Mouse (Mus musculus): ENCODE results near the gene Slc12a3.

Gene Slc12a3

DNA sequence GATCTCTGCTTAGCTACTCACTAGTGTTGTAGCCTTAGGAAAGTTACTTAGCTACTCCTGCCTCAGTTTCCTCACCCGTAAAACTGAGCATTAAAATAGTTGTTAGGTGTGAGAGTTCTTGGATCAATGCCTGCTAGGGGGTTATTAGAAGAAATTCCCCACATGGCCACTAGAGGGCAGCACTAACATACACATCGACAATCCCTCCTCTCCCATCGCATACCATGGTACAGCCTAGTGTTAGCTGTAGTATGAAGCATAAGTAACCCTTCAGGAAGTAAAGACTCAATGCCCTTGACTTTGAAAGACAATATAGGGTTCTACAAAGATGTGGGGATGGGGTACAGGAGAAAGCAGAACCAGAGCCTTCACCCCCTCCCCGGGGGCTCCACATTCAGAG is 1.7 kb downstream of the Slc12a3 start:
- in situ Hi-C loops (cut with MboI, MseI): loop anchor here (5.0 kb wide), 1 partner anchor 147 kb away; no protein-coding TSS in a partner anchor

DNA sequence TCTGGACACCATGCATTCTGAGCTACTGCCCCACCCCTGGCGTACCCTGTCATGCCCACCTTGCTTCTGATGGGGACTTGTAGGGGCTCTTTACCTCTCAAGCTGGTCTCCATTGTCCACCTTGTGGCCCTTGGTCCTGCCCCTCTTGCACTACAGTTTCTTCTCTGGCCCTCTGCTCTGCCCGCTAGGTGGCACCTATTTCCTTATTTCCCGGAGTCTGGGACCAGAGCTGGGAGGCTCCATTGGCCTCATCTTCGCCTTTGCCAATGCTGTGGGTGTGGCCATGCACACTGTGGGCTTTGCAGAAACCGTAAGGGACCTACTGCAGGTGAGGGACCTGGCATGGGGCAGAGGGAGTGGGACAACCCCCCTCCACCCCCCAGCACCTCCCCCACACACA is 4.3 kb downstream of the Slc12a3 start:
- in situ Hi-C loops (cut with MboI, MseI): loop anchor here (5.0 kb wide), 1 partner anchor 144 kb away; no protein-coding TSS in a partner anchor

DNA sequence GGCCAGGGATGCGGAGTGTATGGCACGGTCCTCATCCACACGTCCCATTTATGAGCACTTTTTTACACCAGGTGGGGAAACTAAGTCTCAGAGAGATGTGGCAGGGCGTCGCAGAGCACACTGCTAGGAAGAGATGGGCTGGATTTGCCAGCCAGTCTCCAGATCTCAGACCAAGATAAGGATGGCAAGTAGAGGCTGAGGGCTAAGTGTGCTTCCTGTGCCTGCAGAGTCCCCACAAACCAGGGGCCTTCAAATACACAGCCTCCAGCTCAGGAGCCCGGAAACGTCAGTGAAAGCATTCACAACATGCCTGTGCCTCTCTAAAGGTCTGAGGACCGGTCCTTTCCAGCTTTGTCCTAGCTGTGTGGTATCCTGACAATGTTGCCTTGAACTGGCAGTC is 8.6 kb downstream of the Slc12a3 start:
- in situ Hi-C loops (cut with MboI, MseI): no loop called here

DNA sequence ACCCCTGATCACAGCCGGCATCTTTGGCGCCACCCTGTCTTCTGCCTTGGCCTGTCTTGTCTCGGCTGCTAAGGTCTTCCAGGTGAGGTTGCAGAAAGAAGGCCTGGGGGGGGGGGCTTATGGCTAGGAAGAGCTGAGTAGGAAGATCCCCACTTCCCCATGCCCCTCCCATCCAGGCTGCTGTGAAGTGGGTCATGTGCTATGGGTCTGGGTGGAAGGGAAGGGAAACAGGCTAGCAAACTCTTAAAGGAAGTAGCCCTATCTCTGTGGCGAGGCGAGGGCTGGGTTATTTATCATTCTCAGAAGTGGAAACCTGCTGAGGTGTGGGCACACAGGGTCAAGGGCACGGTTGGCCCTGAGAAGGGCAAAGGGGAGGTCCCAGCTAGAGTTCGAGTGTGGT is 11.8 kb downstream of the Slc12a3 start:
- in situ Hi-C loops (cut with MboI, MseI): loop anchor here (5.0 kb wide), 1 partner anchor 62 kb away; no protein-coding TSS in a partner anchor

DNA sequence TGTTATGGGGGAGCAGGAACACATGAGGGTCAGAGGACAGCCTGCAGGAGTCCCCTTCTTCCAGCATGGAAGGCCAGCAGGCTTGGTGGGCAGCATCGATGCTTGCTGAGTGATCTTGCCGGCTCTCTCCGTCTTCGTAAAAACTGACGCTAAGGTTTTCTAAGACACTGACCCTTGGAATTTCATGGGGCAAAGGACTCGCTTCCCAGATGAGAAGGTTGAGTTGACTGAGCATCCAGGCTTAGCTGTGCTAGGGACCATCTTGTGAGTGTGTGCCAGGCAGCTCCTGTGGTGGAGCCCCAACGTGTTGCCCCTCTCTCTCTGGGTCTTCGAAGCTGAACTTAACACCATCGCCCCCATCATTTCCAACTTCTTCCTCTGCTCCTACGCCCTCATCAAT is 13.7 kb downstream of the Slc12a3 start:
- in situ Hi-C loops (cut with MboI, MseI): loop anchor here (5.0 kb wide), 1 partner anchor 60 kb away; no protein-coding TSS in a partner anchor

DNA sequence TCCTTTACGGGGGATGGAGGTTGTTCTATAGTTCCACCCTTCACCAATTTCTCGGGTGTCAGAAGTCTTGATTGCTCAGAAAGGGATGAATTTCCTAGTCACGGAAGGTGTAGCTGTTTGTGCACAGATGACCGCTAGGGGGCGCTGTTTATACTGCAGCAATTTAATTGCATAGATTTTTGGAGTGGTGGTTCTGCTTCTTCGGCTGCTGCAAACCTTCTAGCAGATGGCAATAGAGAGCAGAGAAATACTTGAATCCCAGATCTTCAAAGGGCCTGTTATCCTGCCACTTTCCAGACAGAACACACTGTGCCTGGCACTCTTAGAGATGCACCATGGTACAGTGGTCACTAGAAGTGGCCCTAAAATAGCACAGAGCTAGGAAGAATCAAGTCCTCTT is 14.3 kb downstream of the Slc12a3 start:
- in situ Hi-C loops (cut with MboI, MseI): loop anchor here (5.0 kb wide), 1 partner anchor 59 kb away; no protein-coding TSS in a partner anchor

DNA sequence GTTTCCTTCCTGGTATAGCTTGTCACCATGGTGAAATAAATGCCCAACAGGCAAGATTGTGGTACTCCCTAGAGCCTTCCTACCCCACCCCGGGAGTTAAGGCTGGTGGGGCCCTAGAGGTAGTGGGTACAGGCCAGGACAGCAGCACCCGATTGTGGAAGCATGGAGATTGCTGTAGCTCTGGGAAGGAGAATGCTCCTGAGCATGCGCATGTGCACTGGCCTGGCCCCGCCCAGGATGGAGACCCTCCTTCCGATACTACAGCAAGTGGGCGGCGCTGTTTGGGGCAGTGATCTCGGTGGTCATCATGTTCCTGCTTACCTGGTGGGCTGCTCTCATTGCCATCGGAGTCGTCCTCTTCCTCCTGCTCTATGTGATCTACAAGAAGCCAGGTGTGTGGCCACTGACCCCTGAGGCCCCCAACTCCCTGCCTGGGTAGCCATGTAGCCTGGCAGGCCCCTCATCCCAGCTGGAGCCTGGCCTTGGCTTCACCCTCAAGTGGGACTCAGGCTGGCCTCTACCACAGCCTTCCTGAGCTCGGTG is 14.8 kb downstream of the Slc12a3 start:
- in situ Hi-C loops (cut with MboI, MseI): loop anchor here (5.0 kb wide), 1 partner anchor 58 kb away; no protein-coding TSS in a partner anchor

DNA sequence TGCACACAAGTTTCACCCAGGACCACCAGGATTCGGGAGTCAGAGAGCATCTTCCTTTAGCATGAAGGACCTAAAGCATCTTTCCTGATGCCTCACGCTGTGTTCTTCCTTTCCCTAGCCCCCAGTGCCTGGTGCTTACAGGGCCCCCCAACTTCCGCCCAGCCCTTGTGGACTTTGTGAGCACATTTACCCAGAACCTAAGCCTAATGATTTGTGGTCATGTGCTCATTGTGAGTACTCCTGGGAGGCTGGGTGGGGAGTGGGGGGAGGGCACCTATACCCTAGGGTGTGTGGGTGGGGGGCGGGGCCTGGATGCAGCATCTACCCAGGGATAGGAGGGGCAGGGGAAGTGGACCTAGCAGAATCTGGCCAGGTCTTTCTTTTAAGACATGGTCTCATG is 16.7 kb downstream of the Slc12a3 start:
- in situ Hi-C loops (cut with MboI, MseI): loop anchor here (5.0 kb wide), 1 partner anchor 147 kb away; no protein-coding TSS in a partner anchor

DNA sequence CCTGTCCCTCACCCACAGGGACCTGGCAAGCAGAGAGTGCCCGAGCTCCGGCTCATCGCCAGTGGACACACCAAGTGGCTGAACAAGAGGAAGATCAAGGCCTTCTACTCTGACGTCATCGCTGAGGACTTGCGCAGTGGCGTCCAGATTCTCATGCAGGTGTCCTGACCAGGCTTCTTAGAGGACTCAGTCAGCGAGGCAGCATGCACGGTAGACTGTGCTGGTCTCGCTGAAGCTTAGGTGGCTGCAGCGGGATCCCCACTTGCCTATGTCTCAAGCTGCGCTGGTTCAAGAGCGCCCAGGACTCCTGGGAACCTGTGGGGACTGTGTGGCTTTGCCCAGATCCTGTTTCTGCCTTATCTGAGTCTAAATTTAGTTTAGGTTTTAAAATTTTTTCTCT is 17.3 kb downstream of the Slc12a3 start:
- in situ Hi-C loops (cut with MboI, MseI): loop anchor here (5.0 kb wide), 1 partner anchor 146 kb away; no protein-coding TSS in a partner anchor

DNA sequence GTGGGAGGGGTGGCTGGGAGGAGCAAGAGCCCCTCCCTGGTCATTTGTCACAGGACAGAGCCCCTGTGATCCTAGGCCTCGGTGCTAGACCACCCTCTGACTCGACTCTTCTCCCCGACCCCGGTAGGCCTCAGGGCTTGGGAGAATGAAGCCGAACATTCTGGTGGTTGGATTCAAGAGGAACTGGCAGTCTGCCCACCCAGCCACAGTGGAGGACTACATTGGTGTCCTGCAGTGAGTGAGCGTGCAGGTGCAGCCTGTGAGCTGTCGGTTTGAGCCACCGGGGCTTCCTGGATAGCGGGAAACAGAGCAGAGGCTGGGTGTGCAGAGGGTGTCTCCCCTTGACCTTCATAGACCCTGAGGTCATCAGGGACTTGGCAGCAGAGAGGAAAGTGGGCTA is 19.4 kb downstream of the Slc12a3 start:
- in situ Hi-C loops (cut with MboI, MseI): loop anchor here (5.0 kb wide), 1 partner anchor 144 kb away; no protein-coding TSS in a partner anchor

DNA sequence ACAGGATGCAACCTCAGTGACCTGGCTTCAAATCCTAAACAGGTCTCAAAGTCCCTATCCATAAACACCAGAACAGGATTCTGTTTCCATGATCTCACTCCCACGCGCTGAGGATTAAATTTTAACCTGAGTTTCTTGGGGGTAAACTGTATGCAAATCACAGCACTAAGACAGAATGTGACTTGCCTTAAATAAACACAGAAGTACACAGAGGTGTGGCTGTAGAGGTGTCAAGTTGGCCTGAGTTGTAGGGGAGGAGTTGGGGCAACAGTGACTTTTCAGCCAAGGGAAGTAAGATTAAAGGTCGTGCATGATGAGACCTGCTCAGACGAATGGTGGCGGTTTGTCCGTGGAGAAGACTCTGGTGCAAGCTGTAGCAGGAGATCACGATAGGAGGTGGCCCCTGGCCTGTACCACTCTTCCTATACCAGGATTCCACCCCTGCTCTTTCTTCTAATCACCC is 25.1 kb downstream of the Slc12a3 start:
- in situ Hi-C loops (cut with MboI, MseI): no loop called here

DNA sequence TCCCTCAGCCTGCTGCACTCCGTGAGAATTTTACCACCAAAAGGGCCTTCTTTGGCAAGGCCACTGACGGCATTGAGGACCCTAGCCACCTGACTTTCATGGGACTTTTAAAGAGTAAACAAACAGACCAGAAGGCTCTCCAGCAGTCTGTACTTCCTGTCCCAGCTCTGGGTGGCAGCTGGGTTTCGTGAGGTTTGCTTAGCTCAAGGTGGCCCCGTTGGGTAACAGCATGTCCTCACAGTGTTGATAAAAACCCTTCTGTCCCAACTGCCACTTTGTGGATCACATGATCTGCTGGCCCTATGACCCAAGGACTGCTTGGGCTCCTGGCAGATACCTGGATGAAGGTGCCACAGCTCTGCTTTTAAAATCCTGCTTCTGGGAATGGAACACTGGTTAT is 25.6 kb downstream of the Slc12a3 start:
- in situ Hi-C loops (cut with MboI, MseI): no loop called here

DNA sequence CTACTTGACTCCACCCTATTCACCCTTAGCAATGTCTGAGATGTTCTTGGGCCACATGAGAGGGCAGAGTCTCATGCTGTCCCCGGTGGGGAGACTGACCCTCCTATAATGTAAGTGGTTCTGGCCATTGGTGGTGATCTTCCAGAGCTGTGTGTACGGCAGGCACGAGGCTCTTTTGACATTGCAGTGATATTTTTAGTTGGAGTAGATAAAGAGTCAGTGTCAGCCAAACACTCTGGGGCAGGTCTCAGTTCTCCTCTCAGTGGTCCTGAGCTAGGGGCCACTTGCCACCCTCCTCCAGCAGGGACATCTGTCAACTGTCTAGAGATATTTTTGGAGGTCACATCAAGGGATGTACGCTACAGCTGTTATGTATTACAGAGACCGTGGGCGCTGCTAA is 28.2 kb downstream of the Slc12a3 start:
- in situ Hi-C loops (cut with MboI, MseI): no loop called here

DNA sequence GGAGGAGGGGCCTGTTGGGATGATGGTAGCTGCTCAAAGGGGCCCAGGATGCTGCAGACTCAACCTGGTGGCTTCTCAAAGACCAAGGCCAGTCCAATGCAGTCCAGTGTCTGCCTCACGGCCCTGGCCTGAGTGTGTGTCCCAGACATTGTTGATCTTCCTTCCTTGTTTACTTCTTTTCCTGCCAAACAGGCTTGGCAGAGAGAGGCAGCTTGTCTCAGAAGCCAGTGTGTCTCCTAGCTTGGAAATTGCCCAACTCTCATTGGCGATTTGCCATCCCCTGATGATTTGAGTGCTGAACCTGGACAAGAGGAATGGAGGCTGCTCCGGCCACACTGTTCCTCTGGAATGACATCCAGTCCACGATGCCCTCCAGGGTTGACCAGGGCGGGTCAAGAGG is 29.5 kb downstream of the Slc12a3 start:
- in situ Hi-C loops (cut with MboI, MseI): no loop called here

DNA sequence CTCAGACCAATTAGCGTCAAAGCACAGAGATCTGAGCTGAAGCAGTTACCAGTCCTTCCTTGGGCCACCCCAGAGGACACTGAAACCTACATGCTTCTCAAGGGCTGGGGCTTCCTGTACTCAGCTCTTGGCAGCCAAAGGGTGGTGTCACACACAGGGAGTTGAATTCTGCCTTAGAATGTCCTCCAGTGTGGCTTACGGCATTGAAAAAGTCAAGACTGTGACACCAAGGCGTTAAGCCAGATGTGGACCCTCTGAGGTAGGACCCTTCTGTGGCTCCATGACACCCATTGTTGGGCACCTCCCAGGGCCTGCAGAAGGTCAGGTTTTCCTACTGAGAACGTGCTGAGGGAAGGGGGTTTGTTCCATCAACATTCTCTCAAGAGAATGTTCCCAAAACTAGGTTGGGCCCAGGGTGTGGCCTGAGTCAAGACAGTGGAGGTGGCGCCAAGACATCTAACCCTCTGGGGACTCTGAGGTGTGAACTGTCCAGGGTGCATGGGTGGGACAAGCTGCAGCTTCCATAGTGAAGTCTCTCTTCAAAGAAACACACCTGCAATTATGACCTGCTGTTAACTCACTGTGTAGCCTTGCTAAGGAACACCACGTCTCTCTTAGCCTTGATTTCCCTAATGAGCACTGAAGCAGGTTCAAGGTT is 32.9 kb downstream of the Slc12a3 start:
- in situ Hi-C loops (cut with MboI, MseI): no loop called here

DNA sequence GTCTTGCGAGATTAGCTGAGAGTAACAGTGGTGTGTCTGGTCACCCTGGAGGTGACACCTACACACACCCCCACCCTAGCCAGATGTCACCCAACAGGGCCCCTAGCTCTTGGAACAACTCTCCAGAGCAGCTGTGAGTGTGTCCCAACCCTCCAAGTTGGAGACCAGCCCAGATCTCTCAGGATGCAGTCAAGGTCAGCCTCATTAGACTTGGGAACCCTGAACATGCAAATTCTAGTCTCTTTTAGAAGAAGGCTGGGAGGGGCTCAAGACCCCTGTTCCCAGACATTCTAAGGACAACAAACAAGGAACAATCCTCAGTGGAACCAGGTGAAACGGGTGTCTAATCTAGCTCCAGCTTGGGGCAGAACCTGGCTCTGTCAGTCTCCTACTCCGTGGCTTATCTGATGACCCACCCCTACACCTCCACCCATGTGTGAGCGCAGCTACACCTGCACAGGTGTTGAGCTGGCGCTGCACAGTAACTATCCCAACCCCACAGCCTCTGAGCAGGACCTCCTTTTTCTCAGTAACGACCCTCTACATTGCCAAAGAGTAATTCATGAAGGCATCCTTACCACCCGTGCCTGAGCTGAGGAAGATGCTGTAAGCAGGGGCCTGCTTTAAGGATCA is 33.7 kb downstream of the Slc12a3 start:
- in situ Hi-C loops (cut with MboI, MseI): no loop called here

DNA sequence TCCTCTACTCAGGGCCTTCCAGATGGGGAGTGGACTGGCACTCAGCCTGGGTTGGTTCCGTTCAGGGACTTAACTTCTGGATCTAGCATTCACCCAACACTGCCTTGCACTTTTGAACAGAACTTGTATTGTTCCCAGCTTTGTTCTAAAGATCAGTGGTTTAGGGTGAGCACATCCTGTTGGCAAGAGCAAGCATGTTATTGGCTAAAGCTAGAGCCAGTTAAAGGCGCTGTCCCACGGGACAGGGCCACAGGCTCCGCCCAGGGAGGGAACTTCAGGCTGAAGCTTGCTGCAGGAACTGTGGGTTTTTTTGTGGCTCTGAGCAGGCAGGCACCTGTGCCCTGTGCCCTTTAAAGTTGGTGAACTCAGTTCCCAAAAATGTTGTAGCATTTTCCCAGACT is 34.3 kb downstream of the Slc12a3 start:
- in situ Hi-C loops (cut with MboI, MseI): no loop called here

DNA sequence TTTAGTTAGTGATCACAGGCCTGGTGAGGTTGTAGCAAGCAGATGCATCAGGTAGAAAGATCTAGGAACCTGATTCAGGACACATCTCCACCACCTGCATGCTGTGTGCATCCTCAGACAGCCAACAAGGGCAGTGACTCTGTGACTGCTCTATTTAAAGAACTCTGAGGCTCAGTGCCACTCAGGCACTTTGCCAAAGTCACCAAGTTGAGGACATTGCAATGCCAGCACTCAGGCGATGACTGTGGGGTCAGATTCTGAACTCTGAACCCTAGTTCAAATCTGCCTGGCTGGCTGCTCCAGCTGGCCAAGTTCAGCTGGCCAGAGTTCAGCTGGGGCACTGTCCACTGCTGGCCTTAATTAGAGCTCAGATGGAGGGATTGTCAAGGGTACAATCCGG is 34.9 kb downstream of the Slc12a3 start:
- in situ Hi-C loops (cut with MboI, MseI): no loop called here

DNA sequence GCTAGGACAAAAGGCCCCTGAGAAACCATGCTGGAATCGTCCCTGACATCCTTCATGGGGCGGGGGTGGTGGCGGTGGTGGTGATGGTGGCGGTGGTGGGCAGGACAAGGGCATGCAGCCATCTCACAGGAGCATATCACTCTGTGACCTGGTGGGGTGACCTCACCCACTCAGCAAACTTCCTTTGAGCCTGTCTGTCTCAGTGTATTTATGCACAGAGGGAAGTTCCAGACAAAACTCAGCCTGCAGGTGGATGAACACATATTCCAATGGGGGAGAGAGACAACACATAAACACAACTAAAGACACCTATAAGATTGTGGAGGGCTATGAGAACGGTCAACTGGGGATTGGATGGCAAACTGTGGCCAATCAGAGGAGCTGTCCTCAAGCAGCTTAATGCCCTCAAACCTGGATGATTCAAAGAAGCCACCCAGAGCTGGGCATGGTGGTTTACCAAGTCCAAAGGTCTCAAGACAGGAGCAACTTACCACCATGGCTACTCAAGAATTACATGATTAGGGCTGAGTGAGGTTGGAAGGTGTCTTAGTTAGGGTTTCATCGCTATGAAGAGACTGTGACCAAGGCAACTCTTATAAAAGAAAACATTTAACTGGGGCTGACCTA is 35.8 kb downstream of the Slc12a3 start:
- in situ Hi-C loops (cut with MboI, MseI): no loop called here

DNA sequence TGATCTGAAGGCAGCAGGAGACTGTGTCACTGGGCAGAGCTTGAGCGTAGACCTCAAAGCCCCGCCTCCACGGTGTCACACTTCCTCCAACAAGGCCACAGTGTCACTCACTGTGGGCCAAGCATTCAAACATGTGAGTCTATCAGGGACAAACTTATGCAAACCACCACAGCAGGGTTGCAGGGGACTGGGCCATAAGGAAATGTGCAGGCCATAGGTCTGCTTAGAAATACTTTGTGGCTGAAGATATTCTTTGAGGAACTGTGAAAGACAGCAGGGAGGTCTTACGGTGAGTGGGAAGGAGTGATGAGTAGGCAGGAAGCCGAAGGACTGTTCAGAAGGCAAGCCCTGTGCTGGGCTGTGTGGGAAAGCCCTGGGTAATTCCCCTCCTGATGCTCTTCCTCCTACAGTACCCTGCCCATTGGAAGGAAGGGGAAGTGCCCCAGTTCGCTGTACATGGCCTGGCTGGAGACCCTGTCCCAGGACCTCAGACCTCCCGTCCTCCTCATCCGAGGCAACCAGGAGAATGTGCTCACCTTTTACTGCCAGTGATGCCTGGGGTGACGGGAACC is 36.5 kb downstream of the Slc12a3 start:
- in situ Hi-C loops (cut with MboI, MseI): no loop called here

DNA sequence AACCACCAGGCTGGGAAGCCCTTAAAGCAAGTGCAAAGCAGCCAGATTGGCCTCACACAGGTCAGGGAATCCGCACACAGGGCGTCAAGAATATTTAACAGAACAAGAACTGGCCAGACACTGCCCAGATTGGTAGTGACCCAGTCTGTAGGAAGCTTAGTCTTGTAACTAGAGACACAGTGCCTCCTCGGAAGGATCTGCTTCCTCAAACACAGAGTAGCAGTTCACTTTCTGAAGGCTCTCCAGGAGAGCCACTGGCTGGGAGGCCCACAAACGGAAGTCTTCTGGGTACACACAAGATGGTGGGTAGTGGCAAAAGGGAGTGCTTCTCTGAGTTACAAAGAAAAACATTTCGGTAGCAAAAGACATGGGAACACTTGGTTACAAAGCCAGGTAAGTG is 41.8 kb downstream of the Slc12a3 start:
- in situ Hi-C loops (cut with MboI, MseI): no loop called here
